Mouse (Mus musculus) liver, adult 2 months (tissue): ENCODE measurements around the gene Psmb3.

Source experiments
- CTCF ChIP-seq: fragments of 200-500 bp; IDR thresholded peaks from 2 replicates; pipeline ENCODE4 v1.5.1; 2011; ENCODE audit warnings: low read depth, low read length, control low read depth
- POLR2A ChIP-seq: fragments of 200-500 bp; IDR thresholded peaks from 2 replicates; pipeline ENCODE4 v1.6.1; 2011; ENCODE audit warnings: low read length, control low read depth; ENCODE audit not compliant: insufficient read depth; ENCODE audit errors: extremely low read depth

GRCm38 (mm10) chr11:97721338-97721737 is 18.1 kb downstream of the Psmb3 start:
- TF ChIP-seq CTCF (no peak), POLR2A (no peak)
